Mouse (Mus musculus) myocyte (in vitro differentiated cells): ENCODE results near the gene Gm5475. TPM values are rescaled to one million over a fixed set of nuclear protein-coding genes. Genes with fewer than 3 reads are reported as not detected.

Experiments
- H3K27me3 ChIP-seq: one replicate; pipeline ENCODE4 v1.6.1; 2011; ENCODE audit not compliant: control insufficient read depth, insufficient read depth, insufficient read length
- H3K36me3 ChIP-seq: one replicate; pipeline ENCODE4 v1.6.1; 2011; ENCODE audit not compliant: control insufficient read depth, insufficient read depth
- H3K4me2 ChIP-seq: one replicate; pipeline ENCODE4 v1.6.1; 2011; ENCODE audit warnings: low read depth, control low read depth
- H3K4me3 ChIP-seq: one replicate; pipeline ENCODE4 v1.5.1; 2011; ENCODE audit warnings: mild to moderate bottlenecking, control low read depth, moderate library complexity
- H3K79me2 ChIP-seq: one replicate; pipeline ENCODE4 v1.6.1; 2011; ENCODE audit not compliant: control insufficient read depth, insufficient read depth
- H3ac ChIP-seq: one replicate; pipeline ENCODE4 v1.6.1; 2011; ENCODE audit not compliant: control insufficient read depth, insufficient read length
- CEBPB ChIP-seq: IDR thresholded peaks from 2 replicates; pipeline ENCODE4 v1.6.1; 2011; ENCODE audit warnings: mild to moderate bottlenecking, moderate library complexity; ENCODE audit not compliant: poor library complexity, insufficient read depth, severe bottlenecking
- E2F4 ChIP-seq: IDR thresholded peaks from one replicate; pipeline ENCODE4 v1.6.1; 2011; ENCODE audit warnings: mild to moderate bottlenecking, control low read depth, moderate library complexity; ENCODE audit not compliant: insufficient read depth
- MAX ChIP-seq: IDR thresholded peaks from one replicate; pipeline ENCODE4 v1.6.1; 2011; ENCODE audit warnings: low read depth, mild to moderate bottlenecking, control low read depth
- MYOD1 ChIP-seq, 3 experiments: IDR thresholded peaks; one replicate each; pipeline ENCODE4 v1.6.1; 2011; ENCODE audit warnings: control low read depth in 2 of 3, low read depth in 2 of 3, mild to moderate bottlenecking in 2 of 3, moderate library complexity in 1 of 3; ENCODE audit not compliant: insufficient read length in 2 of 3, control insufficient read depth in 1 of 3
- MYOG ChIP-seq, 3 experiments: IDR thresholded peaks; one replicate each; pipeline ENCODE4 v1.6.1; 2011; ENCODE audit warnings: control low read depth in 2 of 3, low read depth in 2 of 3, mild to moderate bottlenecking in 2 of 3; ENCODE audit not compliant: insufficient read length in 2 of 3, control insufficient read depth in 1 of 3, insufficient read depth in 1 of 3
- POLR2A ChIP-seq: IDR thresholded peaks from one replicate; pipeline ENCODE4 v1.6.1; 2011; ENCODE audit warnings: low read depth, mild to moderate bottlenecking, control low read depth, moderate library complexity; ENCODE audit not compliant: insufficient read length
- POLR2AphosphoS2 ChIP-seq: IDR thresholded peaks from one replicate; pipeline ENCODE4 v1.6.1; 2011; ENCODE audit warnings: low read depth, control low read depth; ENCODE audit not compliant: insufficient read length
- REST ChIP-seq: IDR thresholded peaks from one replicate; pipeline ENCODE4 v1.6.1; 2011; ENCODE audit warnings: mild to moderate bottlenecking, control low read depth, moderate library complexity; ENCODE audit not compliant: insufficient read depth, insufficient read length
- SRF ChIP-seq: IDR thresholded peaks from one replicate; pipeline ENCODE4 v1.6.1; 2011; ENCODE audit warnings: low read depth; ENCODE audit not compliant: control insufficient read depth, insufficient read length
- TCF12 ChIP-seq: IDR thresholded peaks from one replicate; pipeline ENCODE4 v1.6.1; 2011; ENCODE audit warnings: mild to moderate bottlenecking, control low read depth; ENCODE audit not compliant: poor library complexity, insufficient read depth, severe bottlenecking
- TCF3 ChIP-seq: IDR thresholded peaks from one replicate; pipeline ENCODE4 v1.6.1; 2011; ENCODE audit warnings: low read depth, control low read depth; ENCODE audit not compliant: insufficient read length
- USF1 ChIP-seq: IDR thresholded peaks from one replicate; pipeline ENCODE4 v1.6.1; 2011; ENCODE audit warnings: low read depth, mild to moderate bottlenecking, control low read depth, moderate library complexity
- polyA plus RNA-seq: library from polyadenylated mRNA; unstranded; fragments of >200 nt; fragmentation: generic; extraction: Trizol; gene quantifications from one replicate; pipeline ENCODE4 v1.2.1, GENCODE M21; 2012; ENCODE audit warnings: missing spikeins

Gm5475 gene
- polyA plus RNA-seq, 1 experiment = 0.05 TPM

DNA sequence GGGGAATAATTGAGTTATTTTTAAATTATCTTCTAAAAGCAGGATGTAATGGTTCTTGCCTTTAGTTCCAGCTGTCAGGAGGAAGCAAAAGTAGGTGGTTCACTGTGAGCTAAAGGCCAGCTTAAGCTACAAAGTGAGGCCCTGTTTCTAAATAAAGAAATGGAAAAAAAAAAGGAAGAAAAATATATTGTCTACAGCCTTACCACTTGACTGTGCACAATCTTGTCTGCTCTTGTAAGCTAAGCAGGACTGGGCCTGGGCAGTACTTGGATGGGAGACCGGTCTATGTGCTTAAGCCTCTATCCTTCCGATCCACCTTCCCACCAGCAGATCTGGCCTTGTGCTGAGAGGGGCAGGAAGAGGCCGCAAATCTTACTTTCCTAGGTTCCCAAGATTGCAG is 27.5 kb downstream of the Gm5475 start:
- Histone ChIP-seq H3ac (no peak overlapping the region), H3K79me2 (no peaks in the 10 kb centered on the region), H3K4me2 (no peak overlapping the region), H3K36me3 (no peaks in the 10 kb centered on the region), H3K27me3 (no peaks in the 10 kb centered on the region), H3K4me3 (no peak overlapping the region)
- TF ChIP-seq SRF (no peak), POLR2A (no peak), MYOG (IDR thresholded peaks at IDR 0.05; ENCODE audit: control insufficient read depth in 1 of 3, insufficient read depth in 1 of 3, insufficient read length in 2 of 3, low read depth in 2 of 3) (no peak), TCF3 (no peak), USF1 (no peak), MAX (no peak), POLR2AphosphoS2 (no peak), CEBPB (no peak), E2F4 (no peak), MYOD1 (IDR thresholded peaks at IDR 0.05; ENCODE audit: control insufficient read depth in 1 of 3, insufficient read length in 2 of 3, low read depth in 2 of 3) (no peak), REST (no peak), TCF12 (no peak)

DNA sequence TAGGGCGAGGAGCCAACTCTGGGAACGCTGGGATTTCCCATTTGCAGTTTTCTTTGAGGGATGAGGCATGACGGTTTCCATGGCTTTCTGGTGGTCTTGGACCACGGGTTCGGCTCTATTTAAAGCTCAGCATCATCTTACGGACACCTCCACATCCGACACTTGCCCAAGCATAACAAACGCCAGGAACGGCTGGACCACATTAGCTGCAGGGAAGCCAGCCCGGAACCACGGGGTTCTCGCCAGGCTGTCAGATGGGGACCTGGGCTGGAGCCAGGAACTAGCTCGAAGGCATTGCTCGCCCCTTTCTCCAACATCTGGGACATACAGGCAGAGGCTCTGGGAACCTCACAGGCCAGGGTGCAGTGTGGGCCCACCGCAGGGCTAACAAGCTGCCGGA is 29.3 kb downstream of the Gm5475 start:
- Histone ChIP-seq H3K79me2 (no peaks in the 10 kb centered on the region), H3K36me3 (no peaks in the 10 kb centered on the region), H3K4me2 (peak overlapping the region; percentile 42), H3ac (no peak overlapping the region), H3K27me3 (no peaks in the 10 kb centered on the region), H3K4me3 (no peak overlapping the region)
- no peak for TF ChIP-seq MYOG (IDR thresholded peaks at IDR 0.05; ENCODE audit: control insufficient read depth in 1 of 3, insufficient read depth in 1 of 3, insufficient read length in 2 of 3, low read depth in 2 of 3)
- no peak for TF ChIP-seq CEBPB
- TF ChIP-seq TCF3 = no peak
- TF ChIP-seq TCF12 = no peak
- TF ChIP-seq POLR2A = no peak
- no peak for TF ChIP-seq MAX
- no peak for TF ChIP-seq REST
- TF ChIP-seq USF1 = no peak
- no peak for TF ChIP-seq SRF
- TF ChIP-seq MYOD1 (IDR thresholded peaks at IDR 0.05; ENCODE audit: control insufficient read depth in 1 of 3, insufficient read length in 2 of 3, low read depth in 2 of 3) = no peak
- no peak for TF ChIP-seq E2F4
- TF ChIP-seq POLR2AphosphoS2 = no peak

GRCm38 (mm10) chr15:100452486-100452885 is 30.5 kb downstream of the Gm5475 start:
- Histone ChIP-seq H3K27me3 (no peaks in the 10 kb centered on the region), H3K4me2 (no peak overlapping the region), H3ac (no peak overlapping the region), H3K36me3 (no peaks in the 10 kb centered on the region), H3K79me2 (no peaks in the 10 kb centered on the region), H3K4me3 (no peak overlapping the region)
- TF ChIP-seq MYOD1 (IDR thresholded peaks at IDR 0.05; ENCODE audit: control insufficient read depth in 1 of 3, insufficient read length in 2 of 3, low read depth in 2 of 3) = no peak
- TF ChIP-seq POLR2A = no peak
- TF ChIP-seq TCF3 = no peak
- TF ChIP-seq TCF12 = no peak
- TF ChIP-seq MYOG (IDR thresholded peaks at IDR 0.05; ENCODE audit: control insufficient read depth in 1 of 3, insufficient read depth in 1 of 3, insufficient read length in 2 of 3, low read depth in 2 of 3) = no peak
- TF ChIP-seq E2F4 = no peak
- no peak for TF ChIP-seq REST
- no peak for TF ChIP-seq MAX
- no peak for TF ChIP-seq USF1
- TF ChIP-seq POLR2AphosphoS2 = no peak

DNA sequence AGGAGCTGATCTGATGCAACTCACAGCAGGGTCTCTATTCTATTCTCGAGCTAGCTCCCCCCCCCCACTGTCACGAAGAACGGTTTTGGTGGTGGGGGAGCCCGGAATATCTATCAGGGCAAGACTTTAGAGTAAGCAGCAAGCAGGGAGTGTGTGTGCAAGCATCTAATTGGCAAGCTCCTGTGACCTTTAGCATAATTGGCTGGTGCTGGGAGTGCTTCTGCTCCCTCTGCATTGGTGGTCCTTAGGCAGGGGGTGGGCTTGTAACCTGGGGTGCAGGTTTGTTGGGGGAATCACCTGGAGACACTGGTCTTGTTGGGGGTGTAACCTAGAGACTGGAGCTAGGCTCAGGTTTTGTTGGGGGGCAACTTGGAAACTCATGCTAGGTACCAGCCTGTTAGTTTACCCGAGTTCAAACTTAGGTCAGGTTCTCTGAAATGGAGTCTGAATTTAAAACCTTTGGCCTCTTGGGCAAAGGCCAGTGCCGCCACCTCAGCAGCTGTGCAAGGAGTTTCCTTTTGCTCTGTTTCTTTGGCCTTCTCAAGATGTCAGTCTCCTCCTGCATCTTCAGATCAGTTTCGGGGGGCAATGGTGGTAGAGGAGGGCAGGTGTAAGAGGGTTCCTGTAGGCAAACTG is 34.5 kb downstream of the Gm5475 start:
- H3K27me3 ChIP-seq = no peaks in the 10 kb centered on the region
- H3K4me2 ChIP-seq = no peak overlapping the region
- TF ChIP-seq TCF12 = no peak
- no peak for TF ChIP-seq MYOG (IDR thresholded peaks at IDR 0.05; ENCODE audit: control insufficient read depth in 1 of 3, insufficient read depth in 1 of 3, insufficient read length in 2 of 3, low read depth in 2 of 3)
- no peak for TF ChIP-seq POLR2AphosphoS2
- no peak for TF ChIP-seq MAX
- no peak for TF ChIP-seq TCF3
- TF ChIP-seq USF1 = no peak
- no peak for TF ChIP-seq MYOD1 (IDR thresholded peaks at IDR 0.05; ENCODE audit: control insufficient read depth in 1 of 3, insufficient read length in 2 of 3, low read depth in 2 of 3)
- no peaks in the 10 kb centered on the region for H3K79me2 ChIP-seq
- H3K4me3 ChIP-seq = no peak overlapping the region
- H3ac ChIP-seq = no peak overlapping the region
- H3K36me3 ChIP-seq = no peaks in the 10 kb centered on the region

- Histone ChIP-seq H3K4me3 (no peak overlapping the region), H3K79me2 (no peaks in the 10 kb centered on the region)
- TF ChIP-seq TCF12 (no peak), MYOD1 (IDR thresholded peaks at IDR 0.05; ENCODE audit: control insufficient read depth in 1 of 3, insufficient read length in 2 of 3, low read depth in 2 of 3) (no peak), POLR2AphosphoS2 (no peak), TCF3 (no peak), SRF (no peak), MAX (no peak), POLR2A (no peak), REST (no peak), USF1 (no peak), E2F4 (no peak), CEBPB (no peak), MYOG (IDR thresholded peaks at IDR 0.05; ENCODE audit: control insufficient read depth in 1 of 3, insufficient read depth in 1 of 3, insufficient read length in 2 of 3, low read depth in 2 of 3) (no peak)
Observed at GRCm38 (mm10) chr15:100457340-100457739, 35.4 kb downstream of the Gm5475 start.

More at GRCm38 (mm10) chr15:100457340-100457739, 35.4 kb downstream of the Gm5475 start:
- Histone ChIP-seq H3ac (no peak overlapping the region), H3K36me3 (no peaks in the 10 kb centered on the region), H3K27me3 (no peaks in the 10 kb centered on the region), H3K4me2 (peak overlapping the region; percentile 77)
